Mouse (Mus musculus) left cerebral cortex, adult 2 months (tissue): ENCODE data around the gene Loxl3. TPM values are rescaled to one million over a fixed set of nuclear protein-coding genes. Genes with fewer than 3 reads are reported as not detected.
A peak's percentile ranks its signal among the peaks of the same experiment; 100 is the strongest.

Experiments
- DNase-seq, 2 experiments: peaks; one replicate each; pipeline ENCODE4 v3.0.0; 2021 to 2022; ENCODE audit warnings: low spot score in 2 of 2, mixed read lengths in 1 of 2; ENCODE audit errors: extremely low spot score in 1 of 2
- H3K27ac ChIP-seq: fragments of 200-600 bp; 2 replicates; pipeline ENCODE4 v1.8.1; 2022
- H3K4me3 ChIP-seq: fragments of 200-600 bp; 2 replicates; pipeline ENCODE4 v1.8.1; 2022
- CTCF ChIP-seq: fragments of 200-600 bp; IDR thresholded peaks from 2 replicates; pipeline ENCODE4 v1.8.1; 2022; ENCODE audit warnings: antibody characterized with exemption, mild to moderate bottlenecking, moderate library complexity
- intact Hi-C: fragments of 180-260 bp; cut with DNase I; formaldehyde crosslinking; loops from one replicate; pipeline ENCODE4 v1.15.1; 2025
- microRNA-seq, 2 experiments: library from miRNA; unstranded; fragments of <30 nt; microRNA quantifications; one replicate each; pipeline ENCODE4 v1.2.0; 2021
- total RNA-seq, 2 experiments: library from RNA; stranded (reverse); gene quantifications; 2 replicates each; pipeline ENCODE4 v1.2.3; 2021

The Loxl3 gene
- total RNA-seq, 2 experiments from 2014 or later, result 2.0 to 3.5 TPM

DNA sequence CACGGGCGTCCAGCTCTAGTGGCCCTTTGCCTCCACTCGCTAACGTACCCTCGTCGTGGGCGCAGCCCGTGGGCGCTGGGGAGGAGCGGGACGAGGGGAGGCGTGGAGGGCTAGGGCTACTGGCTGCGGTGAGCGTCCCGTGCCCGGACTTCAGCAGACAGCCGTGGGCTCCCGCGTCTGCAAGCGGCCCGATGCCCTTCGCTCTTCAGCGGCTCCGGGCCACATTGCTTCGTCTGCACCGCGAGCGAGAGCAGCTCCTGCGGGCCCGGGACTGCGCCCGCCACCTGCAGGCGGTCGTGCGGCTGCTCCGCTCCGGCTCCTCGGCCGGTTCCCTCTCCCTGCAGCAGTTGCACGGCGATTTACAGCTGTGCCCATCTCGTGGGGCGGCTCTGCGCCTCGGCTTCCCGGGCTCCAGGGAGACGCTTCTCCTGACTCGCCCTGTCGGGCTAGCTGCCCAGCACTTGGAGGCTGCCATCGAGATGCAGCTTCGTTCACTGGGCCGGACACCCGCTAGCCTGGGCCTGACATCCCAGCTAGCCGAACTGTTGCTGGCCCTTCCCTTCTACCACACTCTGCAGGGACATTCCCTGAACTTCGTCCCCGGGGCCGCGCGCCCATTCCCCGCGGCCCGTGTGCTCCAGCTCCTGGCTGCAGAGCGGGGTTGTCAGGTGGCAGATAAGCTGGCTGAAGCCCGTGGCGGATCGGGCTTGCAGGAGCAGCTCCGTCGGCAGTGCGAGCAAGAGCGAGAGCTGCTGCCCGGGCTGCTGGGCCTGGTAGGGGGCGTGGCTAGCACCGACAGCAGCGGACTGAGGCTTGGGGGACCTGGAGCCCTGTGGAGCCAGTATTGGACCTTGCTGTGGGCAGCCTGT, 67.9 kb downstream of the Loxl3 start:
- intact Hi-C loops, result loop anchor here (1.0 to 2.0 kb wide), 3 partner anchors 23 to 106 kb away; partner anchors contain the start of gene Aup1
- H3K4me3 ChIP-seq, result peak overlapping the region; percentile 72
- peak; percentile 62 to 64 for DNase-seq
- H3K27ac ChIP-seq, result peak overlapping the region; percentile 90
- TF ChIP-seq CTCF, result peak; percentile 51

Small RNAs within 50 kb of the gene (microRNA-seq; reads per million reads assigned to microRNA genes)
- gene Mir3470a (0 reads per million in 2 experiments), gene Mir7040 (0 to 0.72 reads per million in 2 experiments)

Other genes with a start within 250 kb of the Loxl3 start
- gene Sema4f, start 94.4 kb upstream of the Loxl3 start, total RNA-seq, result 10 to 100 TPM; 39.4 to 40.7 TPM
- gene M1ap, start 87.3 kb upstream of the Loxl3 start, total RNA-seq, result not detected
- gene Dok1, start 702 bp upstream of the Loxl3 start, total RNA-seq, result 1 to 10 TPM; 1.4 to 2.1 TPM
- 100 to 1,000 TPM; 130 to 135 TPM for gene Aup1, start 20.3 kb downstream of the Loxl3 start, total RNA-seq
- 10 to 100 TPM; 42.2 to 47.0 TPM for gene Htra2, start 21.1 kb downstream of the Loxl3 start, total RNA-seq
- gene Dqx1, start 23.7 kb downstream of the Loxl3 start, total RNA-seq, result under 1 TPM; 0.61 to 0.68 TPM
- gene Tlx2, start 36.1 kb downstream of the Loxl3 start, total RNA-seq, result not detected
- gene Pcgf1, start 43.7 kb downstream of the Loxl3 start, total RNA-seq, result 10 to 100 TPM; 24.3 to 27.0 TPM
- 1 to 10 TPM in 1 of 2 experiments, not detected in 1; 1.9 TPM for gene Lbx2, start 52.2 kb downstream of the Loxl3 start, total RNA-seq
- gene Ccdc142, start 67.4 kb downstream of the Loxl3 start, total RNA-seq, result 1 to 10 TPM; 6.8 to 7.8 TPM
- 1 to 10 TPM; 4.6 to 6.9 TPM for gene Gm42688, start 67.4 kb downstream of the Loxl3 start, total RNA-seq
- 10 to 100 TPM; 57.5 to 61.7 TPM for gene Mrpl53, start 74.9 kb downstream of the Loxl3 start, total RNA-seq
- gene Mogs, start 81.3 kb downstream of the Loxl3 start, total RNA-seq, result 10 to 100 TPM; 28.6 to 29.5 TPM
- gene Wbp1, start 87.4 kb downstream of the Loxl3 start, total RNA-seq, result 10 to 100 TPM; 42.4 to 42.5 TPM
- gene Ino80b, start 91.3 kb downstream of the Loxl3 start, total RNA-seq, result 10 to 100 TPM; 19.9 to 22.2 TPM
- 10 to 100 TPM; 87.0 to 97.5 TPM for gene Rtkn, start 101.3 kb downstream of the Loxl3 start, total RNA-seq
- 10 to 100 TPM; 26.0 to 26.6 TPM for gene Wdr54, start 122.2 kb downstream of the Loxl3 start, total RNA-seq
- gene 1700003E16Rik, start 122.2 kb downstream of the Loxl3 start, total RNA-seq, result 10 to 100 TPM; 30.9 to 35.6 TPM
- 100 to 1,000 TPM; 369 to 376 TPM for gene Dctn1, start 131.7 kb downstream of the Loxl3 start, total RNA-seq
- gene Slc4a5, start 185.7 kb downstream of the Loxl3 start, total RNA-seq, result 1 to 10 TPM in 1 of 2 experiments, under 1 TPM in 1; 0.84 to 1.3 TPM